Mouse (Mus musculus) C2C12 (cell line): Measurements from ENCODE around the gene Eya4. TPM values are rescaled to one million over a fixed set of nuclear protein-coding genes. Genes with fewer than 3 reads are reported as not detected.

Experiments
- H3K27me3 ChIP-seq: one replicate; pipeline ENCODE4 v1.6.1; 2011; ENCODE audit not compliant: control insufficient read depth, insufficient read depth, insufficient read length
- H3K36me3 ChIP-seq: one replicate; pipeline ENCODE4 v1.6.1; 2011; ENCODE audit not compliant: control insufficient read depth, insufficient read depth
- H3K4me3 ChIP-seq: one replicate; pipeline ENCODE4 v1.5.1; 2011; ENCODE audit warnings: mild to moderate bottlenecking, control low read depth; ENCODE audit not compliant: poor library complexity, insufficient read depth, severe bottlenecking
- H3K79me2 ChIP-seq: one replicate; pipeline ENCODE4 v1.6.1; 2011; ENCODE audit not compliant: control insufficient read depth, insufficient read depth
- H3K79me3 ChIP-seq: one replicate; pipeline ENCODE4 v1.6.1; 2011; ENCODE audit warnings: low read depth, control low read depth
- H3ac ChIP-seq: one replicate; pipeline ENCODE3; 2011; ENCODE audit warnings: low read depth; ENCODE audit not compliant: control insufficient read depth, insufficient read length
- CEBPB ChIP-seq: IDR thresholded peaks from one replicate; pipeline ENCODE4 v1.6.1; 2011; ENCODE audit warnings: low read depth, mild to moderate bottlenecking, control low read depth, moderate library complexity
- CTCF ChIP-seq: IDR thresholded peaks from one replicate; pipeline ENCODE4 v1.5.1; 2011; ENCODE audit not compliant: control insufficient read depth, insufficient read depth, insufficient read length
- FOSL1 ChIP-seq: IDR thresholded peaks from one replicate; pipeline ENCODE4 v1.8.0; 2011; ENCODE audit warnings: mild to moderate bottlenecking, low read length; ENCODE audit not compliant: poor library complexity, insufficient read depth, severe bottlenecking
- MAX ChIP-seq: IDR thresholded peaks from one replicate; pipeline ENCODE4 v1.6.1; 2011; ENCODE audit warnings: mild to moderate bottlenecking, control low read depth
- MYOD1 ChIP-seq: IDR thresholded peaks from one replicate; pipeline ENCODE4 v1.6.1; 2011; ENCODE audit warnings: low read depth; ENCODE audit not compliant: control insufficient read depth, insufficient read length
- MYOG ChIP-seq: IDR thresholded peaks from one replicate; pipeline ENCODE4 v1.6.1; 2011; ENCODE audit not compliant: control insufficient read depth, insufficient read length; ENCODE audit errors: extremely low read depth
- USF1 ChIP-seq: IDR thresholded peaks from one replicate; pipeline ENCODE4 v1.6.1; 2011; ENCODE audit warnings: low read depth, mild to moderate bottlenecking, control low read depth, moderate library complexity
- polyA plus RNA-seq: library from polyadenylated mRNA; unstranded; fragments of >200 nt; fragmentation: generic; extraction: Trizol; gene quantifications from one replicate; pipeline ENCODE4 v1.2.1, GENCODE M21; 2012; ENCODE audit warnings: missing spikeins

Eya4 gene
- polyA plus RNA-seq, 1 experiment = 6.2 TPM

- H3K79me3 ChIP-seq = peaks cover 5% of the 10 kb centered on the region
- H3K4me3 ChIP-seq = no peak overlapping the region
- no peaks in the 10 kb centered on the region for H3K27me3 ChIP-seq
- H3K79me2 ChIP-seq = no peaks in the 10 kb centered on the region
- H3ac ChIP-seq = no peak overlapping the region
- H3K36me3 ChIP-seq = no peaks in the 10 kb centered on the region
- TF ChIP-seq MAX = no peak
- TF ChIP-seq CTCF = no peak
- TF ChIP-seq FOSL1 = no peak
- no peak for TF ChIP-seq MYOD1
- TF ChIP-seq MYOG = no peak
- TF ChIP-seq USF1 = no peak
- no peak for TF ChIP-seq CEBPB
Observed at GRCm38 (mm10) chr10:23270502-23270901, 80.1 kb downstream of the Eya4 start.

DNA sequence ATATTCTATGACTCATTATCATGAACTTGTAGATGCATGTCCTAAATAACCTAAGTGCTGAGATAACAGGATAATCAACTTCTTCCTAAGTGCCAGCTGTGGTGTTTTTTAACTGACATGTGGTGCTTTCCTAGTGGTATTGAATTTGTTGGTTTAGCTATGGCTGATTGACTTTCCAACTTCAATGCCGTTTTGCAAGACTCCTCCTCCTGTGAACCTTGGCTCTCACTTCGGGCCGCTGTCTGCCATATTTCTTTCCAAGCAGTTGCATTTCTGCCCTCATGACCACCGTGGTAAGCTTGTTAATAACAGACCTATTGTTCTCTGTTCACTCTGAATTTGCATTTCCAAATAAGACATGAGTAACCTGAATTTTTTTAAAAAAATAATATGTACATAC lies 98.4 kb downstream of the Eya4 start:
- Histone ChIP-seq H3ac (no peak overlapping the region), H3K79me2 (no peaks in the 10 kb centered on the region), H3K36me3 (no peaks in the 10 kb centered on the region), H3K4me3 (no peak overlapping the region), H3K79me3 (peaks cover 2% of the 10 kb centered on the region), H3K27me3 (no peaks in the 10 kb centered on the region)
- no peak for TF ChIP-seq CTCF
- TF ChIP-seq CEBPB = no peak
- TF ChIP-seq MAX = no peak
- no peak for TF ChIP-seq USF1
- no peak for TF ChIP-seq FOSL1
- TF ChIP-seq MYOD1 = no peak
- no peak for TF ChIP-seq MYOG

- no peaks in the 10 kb centered on the region for H3K79me2 ChIP-seq
- H3K36me3 ChIP-seq = no peaks in the 10 kb centered on the region
- no peak overlapping the region for H3ac ChIP-seq
- no peaks in the 10 kb centered on the region for H3K27me3 ChIP-seq
- H3K4me3 ChIP-seq = no peak overlapping the region
- no peaks in the 10 kb centered on the region for H3K79me3 ChIP-seq
- TF ChIP-seq MAX (no peak), MYOG (no peak), CTCF (no peak)
Observed at GRCm38 (mm10) chr10:23246485-23246884, 104.1 kb downstream of the Eya4 start.

DNA sequence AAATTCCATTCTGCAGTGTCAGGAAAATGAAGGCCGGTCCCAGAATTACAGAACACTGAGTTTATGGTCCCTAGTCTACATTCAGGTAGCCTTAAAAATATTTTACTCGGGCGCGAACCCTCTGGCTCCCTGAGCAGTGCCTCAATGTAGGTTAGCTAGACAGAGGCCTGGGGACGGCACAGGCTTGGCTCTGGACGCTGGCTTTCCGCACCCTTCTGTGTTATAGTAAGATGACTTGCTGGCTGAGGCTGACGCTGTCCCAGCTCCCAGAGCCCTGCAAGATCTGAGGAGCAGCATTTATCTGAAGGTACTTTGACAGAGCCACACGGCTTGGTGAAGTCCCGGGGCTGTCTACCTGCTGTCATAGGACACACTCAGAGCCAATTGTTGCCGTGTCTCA lies 113.7 kb downstream of the Eya4 start:
- no peaks in the 10 kb centered on the region for H3K27me3 ChIP-seq
- H3K79me3 ChIP-seq = no peaks in the 10 kb centered on the region
- no peaks in the 10 kb centered on the region for H3K79me2 ChIP-seq
- H3ac ChIP-seq = no peak overlapping the region
- no peak overlapping the region for H3K4me3 ChIP-seq
- H3K36me3 ChIP-seq = no peaks in the 10 kb centered on the region
- TF ChIP-seq MAX (no peak), MYOG (no peak), USF1 (no peak), CEBPB (no peak), FOSL1 (no peak), CTCF (no peak), MYOD1 (no peak)

DNA sequence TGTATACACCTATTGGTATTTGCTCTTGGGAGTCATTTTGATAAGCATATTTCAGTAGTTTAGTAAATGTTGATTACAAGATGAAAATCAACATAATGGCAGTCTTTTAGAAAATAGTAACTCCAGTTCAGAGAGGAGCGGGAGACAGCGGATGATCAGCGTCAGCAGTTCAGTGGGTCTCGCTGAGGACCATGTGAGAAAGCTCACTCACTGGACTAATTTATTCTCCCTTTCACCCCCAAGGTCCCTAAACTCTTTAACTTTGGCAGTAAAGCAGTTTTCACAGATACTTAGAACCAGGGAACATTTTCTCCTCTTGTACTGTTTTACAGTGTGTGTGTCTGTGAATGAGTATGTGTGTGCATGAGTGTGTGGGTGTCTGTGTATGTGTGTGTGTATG lies 115.2 kb downstream of the Eya4 start:
- Histone ChIP-seq H3K27me3 (no peaks in the 10 kb centered on the region), H3K79me3 (no peaks in the 10 kb centered on the region), H3K4me3 (no peak overlapping the region), H3K79me2 (no peaks in the 10 kb centered on the region), H3K36me3 (no peaks in the 10 kb centered on the region), H3ac (no peak overlapping the region)
- TF ChIP-seq MYOD1 = no peak
- TF ChIP-seq MYOG = no peak
- TF ChIP-seq FOSL1 = no peak
- no peak for TF ChIP-seq CTCF
- no peak for TF ChIP-seq USF1
- no peak for TF ChIP-seq MAX
- TF ChIP-seq CEBPB = no peak

DNA sequence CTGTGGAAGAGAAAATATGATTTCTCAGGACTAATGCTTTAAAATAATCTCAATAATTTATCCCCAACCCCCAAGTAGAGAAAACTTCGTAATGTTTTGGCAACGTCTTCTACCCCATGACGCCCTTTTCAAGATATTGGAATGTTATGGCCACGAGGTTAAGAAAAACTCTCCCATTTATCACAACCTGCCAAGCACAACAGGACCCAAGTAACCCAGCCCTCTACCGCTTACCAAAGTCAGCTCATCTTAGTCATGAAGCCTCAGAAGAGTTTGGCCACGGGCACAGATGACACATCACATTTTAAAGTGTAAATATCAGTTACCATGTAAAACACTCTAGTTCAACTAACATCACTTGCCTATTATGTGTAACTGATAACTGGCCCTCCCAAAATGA lies 117.2 kb downstream of the Eya4 start:
- Histone ChIP-seq H3ac (no peak overlapping the region), H3K4me3 (no peak overlapping the region), H3K79me2 (no peaks in the 10 kb centered on the region), H3K79me3 (no peaks in the 10 kb centered on the region), H3K27me3 (no peaks in the 10 kb centered on the region), H3K36me3 (no peaks in the 10 kb centered on the region)
- no peak for TF ChIP-seq MYOD1
- no peak for TF ChIP-seq CEBPB
- no peak for TF ChIP-seq FOSL1
- TF ChIP-seq USF1 = no peak
- no peak for TF ChIP-seq MYOG
- TF ChIP-seq MAX = no peak
- no peak for TF ChIP-seq CTCF
